Mouse (Mus musculus): Measurements from ENCODE around the gene Aebp1. TPM values are rescaled to one million over a fixed set of nuclear protein-coding genes. Genes with fewer than 3 reads are reported as not detected.

The Aebp1 gene
- 10 to 100 TPM; 13.2 to 16.0 TPM for total RNA-seq (2021)

GRCm38 (mm10) chr11:5861678-5862393 lies at the start of gene Aebp1:
Aebp1 (plus strand) TSS chr11:5861947.
- intact Hi-C loops (cut with DNase I): no loop called here
- no peak for DNase-seq (ENCODE audit: low spot score in 2 of 2)

GRCm38 (mm10) chr11:5813381-5813780 lies 48.4 kb upstream of the Aebp1 start:
- DNase-seq (ENCODE audit: low spot score in 2 of 2): no peak
- intact Hi-C loops (cut with DNase I): no loop called here

DNA sequence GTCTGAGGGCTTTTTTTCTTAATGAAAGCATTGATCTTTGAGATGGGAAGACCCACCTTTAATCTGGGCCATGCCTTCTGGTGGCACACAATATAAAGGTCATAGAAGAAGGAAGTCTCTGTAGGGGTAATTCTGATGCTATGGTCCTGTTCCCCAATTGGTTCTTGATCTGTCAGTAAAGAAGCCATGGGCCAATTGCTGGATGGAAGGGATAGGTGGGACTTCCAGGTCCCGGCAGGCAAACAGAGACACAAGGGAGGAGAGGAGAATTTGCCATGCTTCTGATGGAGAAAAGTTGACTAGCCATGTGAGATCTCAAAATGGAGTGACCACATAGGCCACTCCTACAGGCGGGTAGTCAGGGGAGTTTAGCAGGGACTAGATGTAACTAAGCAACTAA lies 42.5 kb upstream of the Aebp1 start:
- no peak for DNase-seq (ENCODE audit: low spot score in 2 of 2)
- intact Hi-C loops (cut with DNase I): no loop called here

DNA sequence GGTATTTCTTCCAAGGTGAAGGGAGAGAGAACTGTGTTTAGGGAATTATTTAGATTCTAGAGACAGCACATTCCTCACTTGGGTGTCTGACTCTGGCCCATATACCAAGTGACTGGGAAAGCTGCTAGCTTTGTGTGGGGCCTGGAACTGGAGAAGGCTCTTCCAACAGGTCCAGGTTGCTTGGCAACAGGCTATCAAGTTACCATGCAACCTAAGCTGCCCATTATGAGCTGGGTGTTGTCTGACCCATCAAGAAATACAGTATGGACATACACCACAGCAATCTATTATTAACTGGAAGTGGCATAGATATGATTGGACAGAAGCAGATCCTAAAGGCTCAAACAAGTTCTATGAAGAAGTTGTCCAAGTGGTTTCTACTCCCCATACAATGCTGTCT lies 36.3 kb upstream of the Aebp1 start:
- DNase-seq (ENCODE audit: low spot score in 2 of 2): no peak
- intact Hi-C loops (cut with DNase I): no loop called here

DNA sequence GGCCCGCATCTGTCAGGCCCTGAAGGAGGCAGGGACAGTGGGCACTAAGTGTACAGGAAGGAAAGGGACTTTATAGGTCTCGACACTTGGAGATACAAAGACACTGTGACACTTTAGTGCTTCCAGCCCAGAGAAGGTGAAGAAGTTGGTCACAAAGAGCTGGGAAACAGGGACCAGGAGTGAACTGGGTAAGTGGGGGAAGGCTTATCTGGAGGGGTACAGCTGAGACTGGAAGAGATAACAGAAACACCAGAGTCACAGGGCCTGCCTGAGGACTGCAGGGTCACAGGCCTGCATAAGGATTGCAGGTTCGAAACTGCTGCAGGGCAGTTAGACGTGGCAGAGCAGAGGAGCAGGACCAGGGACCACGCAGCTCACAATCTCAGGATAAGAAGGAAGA lies 33.8 kb upstream of the Aebp1 start:
- intact Hi-C loops (cut with DNase I): no loop called here
- no peak for DNase-seq (ENCODE audit: low spot score in 2 of 2)

- DNase-seq (ENCODE audit: low spot score in 2 of 2): no peak
- intact Hi-C loops (cut with DNase I): no loop called here
Measured at GRCm38 (mm10) chr11:5828509-5829191, 33.1 kb upstream of the Aebp1 start.

GRCm38 (mm10) chr11:5829327-5829726 lies 32.4 kb upstream of the Aebp1 start:
- intact Hi-C loops (cut with DNase I): no loop called here
- DNase-seq (ENCODE audit: low spot score in 2 of 2): no peak

DNA sequence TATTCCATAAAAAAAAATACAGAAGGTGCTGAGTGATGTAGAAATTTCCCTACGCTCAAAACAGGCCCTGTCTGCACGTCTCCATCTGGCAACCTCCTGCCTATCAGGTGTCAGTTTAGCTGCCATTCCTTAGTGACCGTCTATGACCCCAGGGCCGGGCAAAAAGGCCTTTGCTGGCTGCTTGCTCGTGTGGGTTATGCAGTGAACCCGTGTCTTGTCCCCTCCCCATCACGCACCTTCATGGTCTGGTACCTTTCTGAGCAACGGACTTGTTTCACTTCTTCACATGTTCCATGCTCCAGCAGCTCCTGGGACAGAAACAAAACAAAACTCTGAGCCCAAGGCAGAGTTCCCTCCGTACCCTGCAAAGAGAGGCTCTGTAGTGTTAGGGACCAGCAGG lies 27.2 kb upstream of the Aebp1 start:
- intact Hi-C loops (cut with DNase I): no loop called here
- DNase-seq (ENCODE audit: low spot score in 2 of 2): no peak

DNA sequence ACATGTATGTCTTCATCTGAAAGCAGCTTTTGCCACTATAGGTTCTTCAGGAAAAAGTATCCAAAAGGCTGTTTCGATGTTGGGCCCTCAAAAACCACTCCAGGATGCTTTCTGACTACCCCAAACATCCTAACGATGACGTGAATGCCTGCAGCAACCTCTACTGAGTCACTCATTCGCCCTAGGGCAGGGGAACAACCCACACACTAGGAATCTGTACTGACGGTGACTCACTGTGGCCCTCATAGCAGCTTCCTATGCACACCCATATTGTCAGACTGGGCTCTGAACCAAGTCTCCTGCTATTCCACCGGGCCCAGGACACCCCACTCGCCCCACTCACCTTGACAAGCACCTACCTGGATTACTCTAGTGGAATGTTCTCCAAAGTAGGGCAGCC lies 26.7 kb upstream of the Aebp1 start:
- intact Hi-C loops (cut with DNase I): no loop called here
- peak in 1 of 2 experiments; percentile 28 for DNase-seq (ENCODE audit: low spot score in 2 of 2)

DNA sequence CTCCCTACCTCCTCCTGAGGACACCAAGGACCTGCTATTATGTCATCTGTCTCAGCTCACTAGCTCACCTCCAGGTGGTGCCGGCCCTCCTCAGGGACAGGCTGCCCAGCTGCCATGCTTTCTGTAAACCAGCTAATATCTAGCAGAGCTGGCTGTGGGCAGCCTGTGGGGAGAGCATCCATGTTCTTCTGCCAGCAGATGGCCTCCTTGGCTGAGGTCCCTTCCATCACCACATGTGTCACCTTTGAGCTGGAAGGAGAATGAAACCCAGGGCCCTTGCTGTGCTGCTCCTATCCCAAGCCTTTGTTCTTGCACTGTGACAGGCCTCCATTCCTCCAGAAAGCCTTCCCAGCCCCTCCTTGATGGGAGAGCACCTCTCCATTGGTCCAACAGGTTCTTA lies 25.6 kb upstream of the Aebp1 start:
- no peak for DNase-seq (ENCODE audit: low spot score in 2 of 2)
- intact Hi-C loops (cut with DNase I): loop anchor here (2.0 kb wide), 1 partner anchor 43 kb away; the partner anchor contains the start of gene Pold2

- intact Hi-C loops (cut with DNase I): loop anchor here (2.0 kb wide), 1 partner anchor 41 kb away; the partner anchor contains the start of gene Pold2
- peak; percentile 82 to 90 for DNase-seq (ENCODE audit: low spot score in 2 of 2)
Measured at GRCm38 (mm10) chr11:5837251-5838246, 24.2 kb upstream of the Aebp1 start, which contains the start of gene Polm. Polm (minus strand) TSS chr11:5838016.

DNA sequence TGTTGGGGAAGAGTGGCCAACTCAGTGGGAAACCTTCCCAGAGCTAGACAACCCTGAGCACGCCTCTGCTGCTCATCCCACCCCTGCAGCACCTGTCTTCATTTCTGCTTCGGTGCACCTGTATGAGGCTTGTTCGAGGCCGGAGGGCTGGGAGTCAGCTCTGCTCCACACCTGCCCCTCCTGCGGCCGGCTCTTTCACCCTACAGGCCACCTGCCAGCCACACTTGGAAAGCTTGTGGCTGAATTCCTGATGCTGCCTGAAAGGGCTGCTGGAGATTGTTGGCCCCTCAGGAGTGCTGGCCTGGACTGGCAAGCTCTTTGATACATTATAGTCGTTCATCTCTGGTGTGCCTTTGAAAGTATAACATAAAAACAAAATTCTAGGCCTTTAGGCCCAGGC lies 21.4 kb upstream of the Aebp1 start:
- DNase-seq (ENCODE audit: low spot score in 2 of 2): no peak
- intact Hi-C loops (cut with DNase I): no loop called here

GRCm38 (mm10) chr11:5841751-5842150 lies 20.0 kb upstream of the Aebp1 start:
- no peak for DNase-seq (ENCODE audit: low spot score in 2 of 2)
- intact Hi-C loops (cut with DNase I): no loop called here

DNA sequence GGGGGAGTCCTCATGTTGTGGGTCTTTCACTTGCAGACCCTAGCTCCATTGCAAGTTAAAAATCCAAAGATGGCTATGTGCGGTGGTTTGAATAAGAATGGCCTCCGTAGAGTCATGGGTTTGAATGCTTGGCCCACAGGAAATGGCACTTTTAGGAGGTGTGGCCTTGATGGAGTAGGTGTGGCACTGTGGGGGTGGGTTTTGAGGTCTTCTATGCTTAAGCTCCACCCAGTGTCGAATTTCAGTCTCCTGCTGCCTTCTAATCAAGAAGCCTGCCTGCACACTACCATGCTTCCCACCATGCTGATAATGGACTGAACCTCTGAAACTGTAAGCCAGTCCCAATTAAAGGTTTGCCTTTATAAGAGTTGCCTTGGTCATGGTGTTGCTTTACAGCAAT lies 18.6 kb upstream of the Aebp1 start:
- DNase-seq (ENCODE audit: low spot score in 2 of 2): no peak
- intact Hi-C loops (cut with DNase I): no loop called here

DNA sequence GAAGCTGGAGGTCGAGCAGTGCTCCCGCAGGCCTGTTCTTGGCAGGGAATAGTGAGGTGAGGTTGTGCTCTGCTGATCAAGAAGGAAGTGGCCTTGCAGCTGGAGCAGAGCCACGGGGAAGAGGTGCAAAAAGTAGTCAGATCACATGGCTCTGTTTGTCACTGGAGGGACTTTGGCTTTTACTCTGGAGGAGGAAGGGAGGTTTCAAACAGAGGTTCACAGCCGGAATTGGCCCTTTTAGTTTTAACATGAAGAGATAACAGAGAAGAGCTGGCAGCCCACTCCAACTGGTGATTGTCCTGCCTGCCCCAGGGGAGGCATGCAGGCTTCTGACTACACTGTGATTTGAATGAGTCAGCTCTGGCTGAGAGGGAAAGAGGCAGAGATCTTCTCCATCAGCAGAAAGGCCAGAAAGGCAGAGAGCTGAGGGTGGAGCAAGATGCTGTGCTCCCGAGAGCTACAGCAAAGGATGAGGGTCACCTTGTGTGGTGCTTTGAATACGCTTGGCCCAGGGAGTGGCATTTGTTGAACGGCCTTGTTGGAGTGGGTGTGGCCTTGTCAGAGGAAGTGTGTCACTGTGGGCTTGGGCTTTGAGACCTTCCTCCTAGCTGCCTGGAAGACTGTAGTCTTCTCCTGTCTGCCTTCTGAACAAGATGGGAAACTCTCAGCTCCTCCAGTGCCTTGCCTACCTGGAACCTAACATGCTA lies 15.0 kb upstream of the Aebp1 start:
- intact Hi-C loops (cut with DNase I): no loop called here

DNA sequence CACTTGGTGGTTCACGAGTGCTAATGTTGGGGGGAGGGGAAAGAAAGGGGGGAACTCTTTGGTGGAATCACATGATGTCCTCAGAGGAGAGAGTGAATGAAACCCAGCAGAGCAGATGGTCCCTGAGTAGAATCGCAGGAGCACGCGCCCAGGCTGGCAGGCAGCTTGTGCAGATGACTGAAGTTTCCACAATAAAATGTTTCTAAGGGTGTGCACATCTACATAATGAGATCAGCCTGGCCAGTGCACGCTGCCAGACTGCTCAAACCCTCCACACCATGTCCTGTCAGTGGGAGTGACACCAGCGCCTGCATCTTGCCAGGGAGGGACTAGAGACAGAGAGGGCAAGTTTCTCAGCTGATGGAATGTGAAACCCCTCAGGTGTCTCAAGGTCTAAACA lies 13.0 kb upstream of the Aebp1 start:
- intact Hi-C loops (cut with DNase I): no loop called here
- peak; percentile 52 to 74 for DNase-seq (ENCODE audit: low spot score in 2 of 2)

More for the DNA sequence above, 15.0 kb upstream of the Aebp1 start:
- no peak for DNase-seq (ENCODE audit: low spot score in 2 of 2)

DNA sequence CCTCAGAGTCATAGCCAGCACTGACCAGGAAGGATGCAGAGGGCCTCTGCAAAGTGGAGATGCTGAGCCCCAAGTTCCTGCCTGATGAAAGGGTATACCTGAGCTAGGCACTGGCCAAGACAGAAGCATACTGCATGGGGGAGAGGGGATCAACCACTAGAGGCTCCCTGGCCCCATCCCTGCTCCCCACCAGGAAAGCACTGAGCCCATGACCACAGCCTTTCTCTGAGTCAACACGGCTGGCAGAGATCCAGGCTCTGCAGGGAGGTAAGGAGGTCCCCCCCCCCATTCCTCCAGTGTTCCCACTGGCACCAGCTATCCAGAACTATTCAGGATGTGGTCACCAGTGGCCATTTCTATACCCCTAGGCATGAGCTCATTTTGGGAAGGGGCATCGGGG lies 12.4 kb upstream of the Aebp1 start:
- no peak for DNase-seq (ENCODE audit: low spot score in 2 of 2)

GRCm38 (mm10) chr11:5850452-5850851 lies 11.3 kb upstream of the Aebp1 start:
- intact Hi-C loops (cut with DNase I): no loop called here
- DNase-seq (ENCODE audit: low spot score in 2 of 2): no peak

More for the DNA sequence above, 12.4 kb upstream of the Aebp1 start:
- intact Hi-C loops (cut with DNase I): no loop called here

DNA sequence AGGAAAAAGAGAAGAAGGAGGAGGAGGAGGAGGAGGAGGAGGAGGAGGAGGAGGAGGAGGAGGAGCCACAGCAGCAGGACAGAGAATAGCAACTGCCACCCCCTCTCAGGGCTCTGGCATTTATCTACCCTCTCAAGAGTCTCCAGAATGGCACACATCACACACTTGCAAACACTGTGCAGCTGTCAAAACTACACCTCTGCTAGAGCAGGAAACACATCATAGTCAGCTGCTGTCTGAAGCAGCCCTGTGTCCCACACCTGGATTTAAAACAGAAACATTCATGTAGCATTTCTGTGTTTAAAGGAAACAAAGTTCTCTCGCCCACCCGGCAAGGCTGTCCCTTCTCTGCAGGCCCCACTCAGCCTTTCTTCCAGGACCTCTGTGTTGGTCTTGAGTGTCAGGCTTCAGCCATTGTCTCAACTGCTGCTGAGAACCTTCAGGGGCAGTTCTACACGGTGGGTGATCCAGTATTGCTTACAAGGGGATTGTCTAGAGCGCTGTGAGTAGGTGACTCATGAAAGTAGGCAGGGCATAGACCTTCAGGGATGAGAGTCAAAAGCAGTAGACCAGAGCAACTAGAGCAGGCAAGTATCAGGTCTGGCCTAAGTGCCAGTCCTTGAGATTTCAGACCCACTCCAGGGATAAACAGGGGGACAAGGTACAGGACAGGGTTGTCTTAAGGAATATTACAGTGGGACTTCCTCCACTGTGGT lies 10.6 kb upstream of the Aebp1 start:
- intact Hi-C loops (cut with DNase I): no loop called here
- DNase-seq (ENCODE audit: low spot score in 2 of 2): no peak
